Mouse (Mus musculus): ENCODE data around the gene Trim14.

GRCm38 (mm10) chr4:46479081-46479480, 56.9 kb downstream of the Trim14 start:
- TF ChIP-seq CTCF (IDR thresholded peaks at IDR 0.05; ENCODE audit: low read depth, low read length) (no peak), GATA1 (IDR thresholded peaks at IDR 0.05; ENCODE audit: borderline replicate concordance, low read length) (no peak), TAL1 (conservative IDR thresholded peaks at IDR 0.05; ENCODE audit: low read depth, low read length) (no peak), POLR2AphosphoS5 (IDR thresholded peaks at IDR 0.05; ENCODE audit: insufficient replicate concordance, low read depth, low read length) (no peak)
